Mouse (Mus musculus): ENCODE measurements around the gene Olfr96. TPM values are rescaled to one million over a fixed set of nuclear protein-coding genes. Genes with fewer than 3 reads are reported as not detected.

Olfr96 gene
- polyA plus RNA-seq, 1 experiment from 2014 or later, result not detected

Other genes starting within 250 kb of the Olfr96 start
- 0.30 and 0.38 TPM in 2 replicates for gene 2410137M14Rik, start 238.9 kb upstream of the Olfr96 start, polyA plus RNA-seq (2015; fragmentation: Nextera tagmentation; extraction: Ambion mirVana)
- gene H2-M5, start 230.6 kb upstream of the Olfr96 start, polyA plus RNA-seq (2015; fragmentation: Nextera tagmentation; extraction: Ambion mirVana), result 2.5 and 3.1 TPM in 2 replicates
- gene Zfp57, start 219.0 kb upstream of the Olfr96 start, polyA plus RNA-seq (2015; fragmentation: Nextera tagmentation; extraction: Ambion mirVana), result 222 and 250 TPM in 2 replicates
- gene Mog, start 196.7 kb upstream of the Olfr96 start, polyA plus RNA-seq (2015; fragmentation: Nextera tagmentation; extraction: Ambion mirVana), result 2.3 TPM in 2 replicates
- 85.2 and 86.0 TPM in 2 replicates for gene Gabbr1, start 174.2 kb upstream of the Olfr96 start, polyA plus RNA-seq (2015; fragmentation: Nextera tagmentation; extraction: Ambion mirVana)
- 0.08 TPM in 1 of 2 replicates, not detected in the other for gene Olfr90, start 131.6 kb upstream of the Olfr96 start, polyA plus RNA-seq (2015; fragmentation: Nextera tagmentation; extraction: Ambion mirVana)
- not detected in 2 replicates for gene Olfr91, start 121.9 kb upstream of the Olfr96 start, polyA plus RNA-seq (2015; fragmentation: Nextera tagmentation; extraction: Ambion mirVana)
- gene Olfr92, start 100.1 kb upstream of the Olfr96 start, polyA plus RNA-seq (2015; fragmentation: Nextera tagmentation; extraction: Ambion mirVana), result not detected in 2 replicates
- not detected in 2 replicates for gene Olfr93, start 58.7 kb upstream of the Olfr96 start, polyA plus RNA-seq (2015; fragmentation: Nextera tagmentation; extraction: Ambion mirVana)
- 0.17 TPM in 1 of 2 replicates, not detected in the other for gene Ubd, start 26.3 kb upstream of the Olfr96 start, polyA plus RNA-seq (2015; fragmentation: Nextera tagmentation; extraction: Ambion mirVana)
- gene Olfr94, start 19.2 kb upstream of the Olfr96 start, polyA plus RNA-seq (2015; fragmentation: Nextera tagmentation; extraction: Ambion mirVana), result not detected in 2 replicates
- 0.05 TPM in 1 of 2 replicates, not detected in the other for gene Olfr95, start 7.0 kb upstream of the Olfr96 start, polyA plus RNA-seq (2015; fragmentation: Nextera tagmentation; extraction: Ambion mirVana)
- gene Olfr97, start 17.2 kb downstream of the Olfr96 start, polyA plus RNA-seq (2015; fragmentation: Nextera tagmentation; extraction: Ambion mirVana), result not detected in 2 replicates
- not detected in 2 replicates for gene Olfr98, start 43.6 kb downstream of the Olfr96 start, polyA plus RNA-seq (2015; fragmentation: Nextera tagmentation; extraction: Ambion mirVana)
- 0.87 and 1.5 TPM in 2 replicates for gene H2-M3, start 50.1 kb downstream of the Olfr96 start, polyA plus RNA-seq (2015; fragmentation: Nextera tagmentation; extraction: Ambion mirVana)
- not detected in 2 replicates for gene Olfr99, start 63.3 kb downstream of the Olfr96 start, polyA plus RNA-seq (2015; fragmentation: Nextera tagmentation; extraction: Ambion mirVana)
- not detected in 2 replicates for gene Olfr101, start 84.2 kb downstream of the Olfr96 start, polyA plus RNA-seq (2015; fragmentation: Nextera tagmentation; extraction: Ambion mirVana)
- not detected in 2 replicates for gene Olfr102, start 96.9 kb downstream of the Olfr96 start, polyA plus RNA-seq (2015; fragmentation: Nextera tagmentation; extraction: Ambion mirVana)
- gene Olfr103, start 119.6 kb downstream of the Olfr96 start, polyA plus RNA-seq (2015; fragmentation: Nextera tagmentation; extraction: Ambion mirVana), result not detected in 2 replicates
- gene Olfr104-ps, start 139.4 kb downstream of the Olfr96 start, polyA plus RNA-seq (2015; fragmentation: Nextera tagmentation; extraction: Ambion mirVana), result not detected in 2 replicates
- gene Olfr105-ps, start 158.9 kb downstream of the Olfr96 start, polyA plus RNA-seq (2015; fragmentation: Nextera tagmentation; extraction: Ambion mirVana), result not detected in 2 replicates
- not detected in 2 replicates for gene Olfr106-ps, start 170.2 kb downstream of the Olfr96 start, polyA plus RNA-seq (2015; fragmentation: Nextera tagmentation; extraction: Ambion mirVana)
- not detected in 2 replicates for gene Olfr107, start 179.1 kb downstream of the Olfr96 start, polyA plus RNA-seq (2015; fragmentation: Nextera tagmentation; extraction: Ambion mirVana)
- not detected in 2 replicates for gene Olfr108, start 225.3 kb downstream of the Olfr96 start, polyA plus RNA-seq (2015; fragmentation: Nextera tagmentation; extraction: Ambion mirVana)
- gene Olfr109, start 238.8 kb downstream of the Olfr96 start, polyA plus RNA-seq (2015; fragmentation: Nextera tagmentation; extraction: Ambion mirVana), result not detected in 2 replicates